Mouse (Mus musculus) urinary bladder, adult 18-20 months (tissue): ENCODE results near the gene Nop58.
"Not testable (repeated sequence)": the region's sequence is repeated elsewhere in the genome, so short reads cannot be mapped to it uniquely, and the experiment has no call there.

Experiments
- DNase-seq, 2 experiments: peaks; one replicate each; pipeline ENCODE4 v3.0.0; 2022; ENCODE audit warnings: low spot score in 2 of 2, mixed read lengths in 2 of 2

Nop58 gene

GRCm38 (mm10) chr1:59719900-59720299, 35.1 kb downstream of the Nop58 start:
- DNase-seq, result no peak

DNA sequence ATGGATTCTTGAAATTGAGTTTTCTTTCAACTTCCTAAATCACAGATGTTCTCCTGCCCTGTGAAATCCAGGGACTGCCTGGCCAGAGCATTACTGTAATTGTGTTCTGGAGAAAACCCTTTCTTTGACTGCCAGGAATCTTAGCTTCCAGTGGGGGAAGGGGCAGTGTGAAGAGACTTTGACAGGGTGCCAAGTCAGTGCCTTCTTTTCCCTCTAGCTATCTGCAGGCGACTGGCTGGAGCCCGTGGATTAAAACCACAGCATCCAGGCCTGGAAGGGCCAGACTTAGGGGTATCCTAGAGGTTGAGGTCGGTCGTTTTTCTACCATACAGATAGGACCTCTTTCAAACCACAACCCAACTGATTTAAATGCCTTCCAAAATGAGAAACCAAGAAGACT, 40.9 kb downstream of the Nop58 start:
- no peak for DNase-seq

- no peak for DNase-seq
Measured at GRCm38 (mm10) chr1:59730106-59730505, 45.3 kb downstream of the Nop58 start.

DNA sequence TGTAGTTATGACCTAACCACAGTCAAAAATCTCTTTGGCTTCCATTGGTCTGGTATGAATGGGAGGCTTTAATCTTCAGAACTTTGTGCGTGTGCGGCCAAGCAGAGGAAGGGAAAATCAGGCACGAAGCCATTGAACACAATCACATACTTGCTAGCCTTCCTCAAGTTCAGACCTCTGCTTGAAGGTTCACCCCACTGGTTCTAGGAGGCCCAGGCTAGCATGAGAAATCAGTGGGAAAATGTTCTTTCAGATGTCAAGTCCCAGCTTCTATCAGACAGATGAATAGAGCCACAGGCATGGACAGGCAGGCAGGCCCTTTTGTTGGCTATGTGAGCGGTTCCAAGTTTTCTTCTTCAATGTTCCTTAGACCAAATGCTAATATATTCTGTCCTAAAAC, 46.0 kb downstream of the Nop58 start:
- DNase-seq, result no peak

DNA sequence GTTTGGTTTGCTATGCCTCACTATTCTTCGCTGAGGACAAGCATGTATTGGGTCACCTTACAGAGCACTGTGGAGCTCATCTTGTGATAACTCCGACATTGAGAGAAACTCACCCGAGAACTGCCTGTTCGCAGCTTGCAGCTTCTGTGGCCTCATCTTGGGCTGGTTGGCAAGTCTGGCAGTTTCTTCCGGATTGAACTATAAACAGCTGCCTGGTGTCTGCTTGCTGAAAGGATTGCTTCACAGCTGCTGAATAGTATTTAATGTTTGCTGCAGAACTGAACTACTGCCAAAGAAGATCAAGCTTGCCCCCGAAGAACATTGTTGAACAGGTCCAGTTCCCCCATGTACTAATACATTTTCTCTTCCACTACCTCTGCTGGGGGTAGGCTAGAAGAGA, 49.3 kb downstream of the Nop58 start:
- DNase-seq, result no peak

DNA sequence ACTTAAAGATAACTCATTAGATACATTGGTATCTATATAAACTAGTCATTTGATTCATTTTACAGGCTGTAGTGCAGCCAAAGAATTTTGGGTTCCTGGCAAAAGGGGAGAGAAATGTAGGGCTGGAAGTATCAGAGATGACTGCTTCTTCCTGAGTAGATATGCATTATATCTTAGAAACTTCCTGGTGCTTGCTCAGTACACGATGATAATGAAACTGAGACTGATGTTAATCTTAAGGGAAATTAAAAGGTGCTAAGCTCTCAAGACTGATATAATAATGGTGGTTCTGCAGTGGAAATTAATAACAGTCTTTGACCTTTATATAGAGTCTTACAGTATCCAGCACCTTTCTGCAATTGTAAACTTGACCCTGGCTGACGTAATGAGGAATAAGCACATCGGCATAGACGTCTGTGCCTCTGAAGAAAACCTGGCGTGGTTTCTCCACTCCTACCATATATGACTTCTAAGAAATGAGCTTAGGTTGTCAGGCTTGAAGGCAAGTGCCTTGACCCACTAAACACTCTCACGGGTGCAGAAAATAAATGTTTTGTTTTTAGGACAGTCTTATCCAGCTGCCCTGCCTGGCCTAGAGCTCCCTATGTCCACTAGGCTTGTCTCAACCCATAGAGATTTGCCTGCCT, 54.1 kb downstream of the Nop58 start:
- no peak for DNase-seq

- peak in 1 of 2 experiments; percentile 30 for DNase-seq
Measured at GRCm38 (mm10) chr1:59739577-59740354, 55.0 kb downstream of the Nop58 start.

DNA sequence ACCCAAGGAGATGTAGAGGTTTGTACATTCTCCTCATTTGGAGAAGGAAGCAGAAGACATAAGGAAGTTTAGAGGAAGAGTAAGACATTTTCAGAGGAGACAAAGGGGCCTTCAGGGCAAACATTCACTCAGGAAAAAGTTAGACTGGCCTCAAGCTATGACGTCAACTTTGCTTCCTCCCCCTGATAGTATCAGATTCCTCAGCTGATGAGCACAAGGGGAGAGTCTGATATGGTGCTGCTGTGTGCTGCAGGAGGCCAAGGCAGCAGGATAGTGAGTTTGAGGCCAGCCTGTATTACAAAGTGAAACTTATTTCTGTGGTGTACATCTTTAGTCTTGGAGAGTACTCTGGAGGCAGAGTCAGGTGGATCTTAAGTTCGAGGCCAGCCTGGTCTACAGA, 64.3 kb downstream of the Nop58 start:
- no peak for DNase-seq

- DNase-seq, result not testable (repeated sequence)
Measured at GRCm38 (mm10) chr1:59749724-59750123, 65.0 kb downstream of the Nop58 start.

DNA sequence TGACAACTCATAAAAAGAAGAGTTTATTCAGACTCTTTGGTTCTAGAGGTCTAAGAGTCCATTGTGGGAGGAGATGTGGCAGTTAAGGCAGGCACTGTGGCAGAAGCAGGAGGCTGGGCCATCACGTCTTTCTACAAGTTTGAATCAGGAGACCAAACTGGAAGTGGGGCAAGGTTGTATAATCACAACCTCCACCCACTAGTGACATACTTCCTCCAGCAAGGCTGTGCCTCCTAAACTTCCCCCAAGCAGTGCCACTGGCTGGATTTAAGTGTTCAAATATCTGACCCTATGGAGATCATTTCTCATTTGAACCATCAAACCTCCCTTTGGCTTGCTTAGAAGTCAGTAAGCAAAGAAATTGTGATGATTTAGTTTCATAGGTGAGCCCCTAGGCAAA, 70.5 kb downstream of the Nop58 start:
- no peak for DNase-seq

DNA sequence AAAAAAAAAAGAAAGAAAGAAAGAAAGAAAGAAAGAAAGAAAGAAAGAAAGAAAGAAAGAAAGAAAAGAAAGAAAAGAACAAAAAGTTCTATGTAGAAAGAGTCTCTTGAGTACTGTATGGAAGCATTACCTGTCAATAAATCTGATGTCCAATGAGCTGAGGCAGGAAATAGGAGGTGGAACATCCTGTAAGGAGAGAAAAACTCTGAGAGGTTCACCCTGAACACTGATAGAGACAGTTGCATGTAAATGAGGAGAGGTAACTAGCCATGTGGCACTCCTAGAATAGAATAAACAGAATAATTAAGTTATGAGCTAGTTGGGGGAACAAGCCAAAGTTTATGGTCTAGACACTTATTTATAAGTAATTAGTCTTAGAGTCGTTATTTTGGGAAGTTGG, 73.6 kb downstream of the Nop58 start:
- no peak for DNase-seq

DNA sequence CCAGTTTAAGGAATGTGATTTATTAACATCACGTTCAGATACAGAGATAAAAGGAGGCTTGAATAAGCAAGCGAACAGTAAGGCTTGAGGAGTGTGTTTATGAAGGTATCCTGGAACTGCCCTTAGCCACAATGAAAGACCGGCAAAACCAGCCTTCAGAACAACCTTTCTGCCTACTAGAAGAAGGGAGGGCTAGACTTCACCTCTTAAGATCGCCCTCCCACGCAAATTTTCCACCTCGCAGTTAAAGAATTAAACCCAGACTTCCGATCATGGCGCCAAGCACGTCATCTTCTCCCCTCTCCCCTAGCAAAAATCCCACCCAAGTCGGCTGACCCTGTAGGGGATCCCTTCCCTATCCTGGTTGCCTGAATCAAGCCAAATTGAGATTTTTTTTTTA, 77.4 kb downstream of the Nop58 start:
- DNase-seq, result peak; percentile 35 to 61

- peak in 1 of 2 experiments; percentile 18 for DNase-seq
Measured at GRCm38 (mm10) chr1:59762651-59763163, 77.9 kb downstream of the Nop58 start.

DNA sequence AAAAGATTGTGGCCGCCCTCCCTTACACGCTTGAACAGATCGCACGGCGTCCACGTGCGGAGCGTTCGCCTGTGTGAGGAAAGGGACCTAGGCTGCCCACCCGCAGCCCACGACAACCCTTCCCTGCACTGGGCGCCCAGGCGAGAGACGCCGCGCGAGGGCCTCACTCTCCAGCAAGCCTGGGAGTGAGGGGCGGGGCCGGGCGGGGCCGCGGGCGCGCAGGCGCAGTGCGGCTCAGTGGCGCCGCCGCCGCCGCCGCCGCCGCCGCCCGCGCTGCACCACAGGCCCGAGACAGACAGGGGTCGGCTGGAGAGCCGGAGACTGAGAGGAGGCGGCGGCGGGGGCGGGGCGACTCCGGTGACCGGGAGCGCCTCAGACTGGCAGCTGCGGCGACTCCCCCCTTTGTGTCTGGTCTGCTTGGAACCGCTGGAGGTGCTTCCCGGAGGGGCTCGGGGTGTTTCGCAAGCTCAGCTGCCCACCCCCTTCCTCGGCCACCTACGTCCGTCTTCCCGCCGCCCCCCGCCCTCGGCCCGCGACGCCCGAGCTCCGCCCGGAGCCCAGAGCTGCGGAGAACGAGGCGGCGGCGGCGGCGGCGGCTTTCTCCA, 78.5 kb downstream of the Nop58 start, which contains the start of gene Bmpr2:
TSS of gene Bmpr2 (plus strand) at position 237 of the 605 bp plus-strand sequence.
- peak; percentile 81 to 86 for DNase-seq

DNA sequence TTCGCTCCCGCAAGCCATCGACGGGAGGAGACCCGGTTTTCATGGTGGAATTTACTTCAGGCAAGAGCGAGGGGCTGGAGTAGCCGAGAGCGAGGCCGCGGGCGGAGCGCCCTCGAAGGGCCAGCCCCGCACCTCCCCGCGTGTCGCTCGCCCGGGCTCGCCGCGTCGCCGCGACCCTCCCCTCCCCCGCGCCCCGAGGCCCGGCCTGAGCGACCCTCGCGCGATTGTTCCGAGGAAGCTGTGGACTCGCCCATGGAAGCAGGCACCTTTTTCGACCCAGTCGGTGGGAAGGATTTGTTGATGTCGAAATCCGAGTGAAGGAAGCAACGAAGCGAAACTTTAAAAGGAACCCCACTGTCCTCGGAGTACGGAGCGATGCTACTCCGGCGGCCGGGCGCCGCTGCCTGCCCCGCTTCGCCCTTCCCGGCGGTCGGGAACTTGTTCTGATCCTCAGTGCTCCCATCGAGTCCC, 79.0 kb downstream of the Nop58 start:
- peak; percentile 35 to 58 for DNase-seq

- DNase-seq, result peak; percentile 18 to 52
Measured at GRCm38 (mm10) chr1:59764407-59764971, 79.7 kb downstream of the Nop58 start.

- no peak for DNase-seq
Measured at GRCm38 (mm10) chr1:59765279-59765678, 80.5 kb downstream of the Nop58 start.

GRCm38 (mm10) chr1:59766626-59767025, 81.9 kb downstream of the Nop58 start:
- DNase-seq, result no peak
